Mouse (Mus musculus) megakaryocyte, embryonic 14.5 days (primary cell): ENCODE measurements around the gene Rplp2. TPM values are rescaled to one million over a fixed set of nuclear protein-coding genes. Genes with fewer than 3 reads are reported as not detected.
"Not testable (repeated sequence)": the region's sequence is repeated elsewhere in the genome, so short reads cannot be mapped to it uniquely, and the experiment has no call there.

Experiments
- H3K27me3 ChIP-seq: replicated peaks from 2 replicates; pipeline ENCODE3; 2012; ENCODE audit warnings: inconsistent platforms
- H3K36me3 ChIP-seq: replicated peaks from 2 replicates; pipeline ENCODE3; 2012; ENCODE audit warnings: low read length, inconsistent platforms, mixed read lengths
- H3K4me1 ChIP-seq: 2 replicates; pipeline ENCODE4 v1.6.1; 2012; ENCODE audit warnings: inconsistent platforms
- H3K4me3 ChIP-seq: replicated peaks from 2 replicates; pipeline ENCODE3; 2012; ENCODE audit warnings: moderate library complexity, mild to moderate bottlenecking, inconsistent platforms
- H3K9me3 ChIP-seq: 2 replicates; pipeline ENCODE4 v1.6.1; 2012; ENCODE audit warnings: inconsistent platforms
- FLI1 ChIP-seq: IDR thresholded peaks from 2 replicates; pipeline ENCODE4 v1.6.1; 2012; ENCODE audit warnings: low read length, inconsistent platforms, mixed read lengths
- GATA1 ChIP-seq: IDR thresholded peaks from 3 replicates; pipeline ENCODE4 v1.6.1; 2012; ENCODE audit warnings: mixed read lengths, low read length, inconsistent platforms, borderline replicate concordance
- polyA plus RNA-seq: library from polyadenylated mRNA; stranded (reverse); fragments of >175 nt; gene quantifications from 2 replicates; pipeline ENCODE4 v1.2.3, GENCODE M21; 2012; ENCODE audit warnings: low replicate concordance; ENCODE audit not compliant: insufficient read depth

The Rplp2 gene
- polyA plus RNA-seq, 1 experiment = 9,533 TPM

DNA sequence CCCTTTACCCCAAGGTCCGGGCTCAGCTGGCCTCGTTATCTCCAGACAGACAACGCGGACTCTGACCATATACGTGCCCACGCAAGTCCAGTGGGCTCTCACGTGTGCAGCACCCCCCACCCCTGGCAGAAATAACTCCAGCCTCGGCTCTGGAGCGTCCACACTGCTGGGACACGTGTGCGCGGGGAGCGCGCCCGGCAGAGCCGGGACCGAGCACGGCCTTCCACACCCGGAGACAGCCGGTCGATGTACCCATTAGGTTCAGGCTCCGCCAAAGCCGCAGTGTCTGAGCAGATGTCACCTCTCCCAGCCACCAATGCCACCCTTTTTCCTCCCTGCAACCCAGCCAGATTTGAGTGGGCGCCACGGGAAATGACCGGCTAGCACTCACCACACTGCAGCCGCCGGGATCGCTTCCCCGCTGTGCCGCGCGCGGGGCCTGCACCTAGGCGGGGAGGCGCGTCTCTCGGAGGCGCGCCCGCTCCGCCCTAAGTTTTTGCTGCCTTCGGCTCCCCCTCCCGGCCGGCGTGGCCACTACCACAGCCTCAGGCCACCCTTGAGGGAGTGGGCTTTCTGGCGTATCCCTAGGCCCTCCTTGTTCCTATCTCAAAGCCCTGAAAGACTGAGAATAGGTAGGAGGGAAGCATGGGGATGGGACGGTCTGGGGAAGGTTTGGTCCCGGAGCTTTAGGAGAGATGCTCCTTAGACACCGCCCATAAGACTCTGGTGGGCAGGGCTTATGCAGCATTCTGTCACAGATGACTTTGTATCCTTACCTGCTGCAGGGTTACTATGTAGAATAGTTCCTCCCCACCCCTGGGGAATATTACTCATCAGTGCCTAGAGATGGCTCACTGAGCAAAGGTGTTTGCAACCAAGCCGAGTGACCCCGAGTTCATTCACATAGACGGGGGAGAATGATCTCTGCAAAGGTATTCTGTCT is 9.7 kb upstream of the Rplp2 start, which contains the start of gene Slc25a22:
TSS of gene Slc25a22 (minus strand) at position 715 of the 943 bp plus-strand sequence.
- TF ChIP-seq GATA1 = no peak
- TF ChIP-seq FLI1 = no peak
- peaks cover 69% of the 10 kb centered on the region for H3K36me3 ChIP-seq
- H3K4me1 ChIP-seq = peaks cover 90% of the 10 kb centered on the region
- no peaks in the 10 kb centered on the region for H3K27me3 ChIP-seq
- H3K9me3 ChIP-seq = no peaks in the 10 kb centered on the region
- H3K4me3 ChIP-seq = peak within 1 kb of the TSS; percentile 97

DNA sequence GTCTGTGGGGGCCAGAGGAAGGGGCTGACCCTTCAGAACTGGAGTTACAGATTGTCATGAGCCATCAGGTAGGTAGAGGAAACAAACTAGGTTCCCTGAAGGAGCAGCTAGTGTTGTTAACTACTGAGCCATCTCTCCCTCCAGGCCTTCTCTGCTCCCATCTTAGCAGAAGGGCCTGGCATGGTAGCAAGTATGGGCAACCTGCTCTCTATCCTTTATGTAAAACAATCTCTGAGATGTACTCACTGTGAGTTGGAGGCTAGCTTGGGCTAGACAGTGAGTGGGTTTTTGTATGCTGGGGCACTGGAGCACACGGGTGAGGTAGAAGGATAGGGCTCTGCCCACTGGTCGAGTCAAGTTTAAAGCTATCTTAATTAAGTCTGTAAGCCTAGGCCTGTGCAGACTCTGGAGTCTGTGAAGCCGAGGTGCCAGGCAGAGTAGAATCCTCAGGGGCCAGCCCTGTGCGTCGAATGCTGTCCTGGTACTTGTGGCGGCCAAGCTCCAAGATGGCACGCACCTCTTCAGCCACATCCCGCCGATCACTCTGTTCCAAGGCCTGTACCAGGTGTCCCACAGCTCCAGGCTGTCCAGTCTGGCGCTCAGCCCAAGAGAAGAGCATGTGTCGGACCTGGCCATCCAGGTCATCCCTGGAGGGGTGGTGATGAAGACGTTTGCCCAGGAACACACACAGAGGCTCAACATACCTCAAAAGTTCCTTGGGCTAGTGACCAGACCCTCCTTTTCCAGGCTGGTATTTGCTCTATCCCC is 8.8 kb upstream of the Rplp2 start:
- peaks cover 64% of the 10 kb centered on the region for H3K36me3 ChIP-seq
- no peak overlapping the region for H3K4me3 ChIP-seq
- TF ChIP-seq GATA1 = no peak
- no peaks in the 10 kb centered on the region for H3K9me3 ChIP-seq
- H3K4me1 ChIP-seq = peaks cover 90% of the 10 kb centered on the region
- H3K27me3 ChIP-seq = no peaks in the 10 kb centered on the region

DNA sequence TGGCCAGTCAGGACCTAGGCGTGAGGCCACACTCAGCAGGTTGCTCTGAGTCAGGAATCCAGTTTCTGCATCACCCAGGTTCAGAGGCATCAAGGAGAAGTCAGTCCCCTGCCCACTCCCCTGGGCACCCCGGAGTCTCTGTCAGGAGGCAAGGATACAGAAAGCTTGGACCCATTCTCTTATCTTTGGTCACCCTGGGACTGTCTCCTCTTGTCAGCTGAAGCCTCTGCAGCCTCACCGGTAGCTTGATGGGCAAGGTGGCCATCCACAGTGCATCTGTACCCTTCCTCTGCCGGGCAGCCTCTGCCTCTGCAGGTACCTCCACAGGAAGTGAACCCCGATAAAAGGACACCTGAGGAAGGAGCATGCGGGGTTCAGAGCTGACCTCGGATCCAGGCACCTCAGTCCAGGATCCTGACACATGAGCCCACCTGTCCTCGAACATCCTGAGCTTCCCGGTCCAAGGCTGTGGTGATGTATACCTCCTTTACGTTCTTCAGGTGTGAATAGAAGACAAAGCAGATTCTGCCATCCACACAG is 8.0 kb upstream of the Rplp2 start:
- Histone ChIP-seq H3K4me3 (no peak overlapping the region), H3K27me3 (no peaks in the 10 kb centered on the region), H3K4me1 (peaks cover 86% of the 10 kb centered on the region), H3K36me3 (peaks cover 56% of the 10 kb centered on the region), H3K9me3 (no peaks in the 10 kb centered on the region)
- TF ChIP-seq FLI1 (no peak), GATA1 (no peak)

DNA sequence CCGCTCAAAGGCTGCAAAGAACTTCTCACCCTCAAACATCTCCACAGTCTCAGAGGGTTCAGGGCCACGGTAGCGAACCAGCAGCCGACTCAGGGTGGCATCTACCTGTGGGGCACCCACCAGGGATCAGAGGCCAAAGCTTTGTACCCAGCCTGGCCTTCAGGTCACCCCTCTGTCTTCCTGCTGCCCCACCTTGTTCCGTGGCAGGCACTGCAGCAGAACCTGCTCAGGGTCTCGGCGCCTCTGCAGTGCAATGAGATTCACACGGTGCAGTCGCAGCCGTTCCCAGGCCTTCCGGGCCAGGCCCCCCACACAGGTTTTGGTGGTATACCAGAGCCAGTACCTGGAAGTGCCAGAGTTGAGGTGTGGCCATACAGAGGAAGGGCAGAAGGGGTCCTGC is 7.4 kb upstream of the Rplp2 start:
- H3K4me1 ChIP-seq = peaks cover 86% of the 10 kb centered on the region
- H3K27me3 ChIP-seq = no peaks in the 10 kb centered on the region
- TF ChIP-seq FLI1 (no peak), GATA1 (no peak)
- H3K9me3 ChIP-seq = no peaks in the 10 kb centered on the region
- H3K36me3 ChIP-seq = peaks cover 53% of the 10 kb centered on the region
- H3K4me3 ChIP-seq = no peak overlapping the region

DNA sequence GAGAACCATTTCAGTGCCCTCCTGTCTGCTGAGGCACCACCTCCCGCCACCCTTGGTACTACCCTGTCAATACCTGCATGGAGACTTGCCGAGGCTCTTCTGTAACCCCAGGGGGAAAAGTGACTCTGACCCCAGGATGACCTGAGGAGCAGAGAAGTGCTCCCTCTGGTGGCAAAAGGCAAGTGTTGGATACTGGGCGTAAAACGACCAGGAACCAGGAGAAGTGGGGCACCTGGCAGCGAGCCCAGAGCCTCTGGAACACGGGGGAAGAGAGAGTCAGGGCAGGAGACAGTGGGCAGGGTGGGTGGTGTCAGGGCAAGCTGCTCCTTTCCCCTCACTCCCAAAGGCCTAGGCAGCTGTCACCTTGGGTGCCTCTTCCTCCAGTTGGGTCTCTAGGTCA is 6.6 kb upstream of the Rplp2 start:
- no peak for TF ChIP-seq FLI1
- no peak for TF ChIP-seq GATA1
- Histone ChIP-seq H3K4me3 (peak overlapping the region; percentile 95), H3K9me3 (no peaks in the 10 kb centered on the region), H3K4me1 (peaks cover 81% of the 10 kb centered on the region), H3K36me3 (peaks cover 53% of the 10 kb centered on the region), H3K27me3 (no peaks in the 10 kb centered on the region)

DNA sequence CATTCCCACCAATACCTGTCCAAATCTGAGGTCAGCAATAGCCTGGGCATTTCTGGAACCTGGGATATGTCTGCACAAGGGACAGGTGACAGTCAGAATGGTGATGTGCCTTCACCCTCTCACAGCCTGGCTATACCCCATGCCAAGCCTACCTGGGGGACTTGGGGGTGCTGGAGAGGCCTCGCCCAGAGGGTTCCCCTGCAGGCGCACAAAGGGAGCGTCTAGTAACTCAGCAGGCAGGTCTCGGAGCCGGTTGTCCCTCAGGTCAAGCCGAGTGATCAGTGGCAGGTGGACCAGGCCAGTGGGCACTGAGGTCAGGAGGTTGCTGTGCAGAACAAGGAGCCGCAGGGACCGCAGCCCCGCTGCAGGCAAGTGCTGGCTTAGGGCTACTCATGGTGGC is 5.7 kb upstream of the Rplp2 start:
- H3K4me1 ChIP-seq = peaks cover 77% of the 10 kb centered on the region
- no peaks in the 10 kb centered on the region for H3K27me3 ChIP-seq
- H3K4me3 ChIP-seq = peak overlapping the region; percentile 95
- peaks cover 53% of the 10 kb centered on the region for H3K36me3 ChIP-seq
- no peaks in the 10 kb centered on the region for H3K9me3 ChIP-seq
- TF ChIP-seq FLI1 (no peak), GATA1 (no peak)

DNA sequence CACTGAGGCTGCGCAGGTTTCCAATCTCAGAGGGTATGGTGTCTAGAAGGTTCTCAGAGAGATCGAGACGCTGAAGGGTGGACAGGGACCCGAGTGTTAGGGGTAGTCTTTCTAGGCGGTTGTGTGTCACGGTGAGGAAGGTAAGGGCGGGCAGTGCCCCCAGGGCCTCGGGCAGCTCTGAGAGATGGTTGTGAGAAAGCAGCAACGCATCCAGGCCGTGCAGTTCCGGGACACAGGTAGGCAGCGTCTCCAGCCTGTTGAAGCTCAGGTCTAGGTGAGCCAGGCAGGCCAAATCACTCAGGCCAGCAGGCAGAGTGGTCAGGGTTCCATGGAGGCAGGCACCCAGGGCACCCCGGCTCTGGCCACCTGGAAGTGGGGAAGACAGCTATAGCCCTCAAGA is 5.0 kb upstream of the Rplp2 start:
- Histone ChIP-seq H3K36me3 (peaks cover 53% of the 10 kb centered on the region), H3K9me3 (no peaks in the 10 kb centered on the region), H3K4me3 (peak overlapping the region; percentile 95), H3K27me3 (no peaks in the 10 kb centered on the region), H3K4me1 (peaks cover 74% of the 10 kb centered on the region)
- TF ChIP-seq GATA1 = no peak

DNA sequence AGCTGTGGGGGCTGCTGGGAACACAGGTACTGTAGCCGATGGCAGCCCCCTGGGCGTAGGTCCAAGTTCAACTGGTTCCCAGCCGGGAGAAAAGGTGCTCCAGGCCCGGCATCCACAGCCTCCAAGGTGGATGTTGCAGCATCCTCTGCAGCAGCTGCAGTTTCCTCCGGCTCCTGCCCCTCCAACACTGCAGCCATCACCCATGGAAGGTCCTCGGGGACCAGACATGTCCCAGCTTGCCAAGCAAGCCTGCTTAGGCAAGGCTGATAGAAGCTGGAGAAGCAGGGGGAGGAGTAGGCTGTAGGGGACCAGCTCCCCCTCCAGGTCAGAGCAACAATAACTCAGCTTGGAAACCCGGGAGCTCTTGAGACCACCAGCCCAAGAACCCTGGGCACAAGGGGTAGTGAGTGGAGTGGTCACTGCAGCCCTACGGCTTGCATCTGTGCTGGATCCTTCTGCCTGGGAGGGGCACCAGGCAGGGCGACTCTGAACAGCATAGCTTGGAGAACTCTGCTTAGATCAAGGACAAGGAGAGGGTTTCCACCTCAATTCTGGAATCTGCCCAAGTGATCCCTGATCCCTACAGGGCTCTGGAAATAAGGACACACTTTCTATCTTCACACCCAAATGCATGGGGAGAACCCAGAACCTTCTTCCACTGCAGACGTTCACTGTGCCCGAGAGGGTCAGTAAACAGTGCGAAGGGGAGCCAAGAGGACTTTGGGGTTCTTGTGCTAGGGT is 3.9 kb upstream of the Rplp2 start:
- Histone ChIP-seq H3K4me3 (peak overlapping the region; percentile 95), H3K27me3 (no peaks in the 10 kb centered on the region), H3K9me3 (no peaks in the 10 kb centered on the region), H3K36me3 (peaks cover 46% of the 10 kb centered on the region), H3K4me1 (peaks cover 66% of the 10 kb centered on the region)
- TF ChIP-seq GATA1 = no peak
- no peak for TF ChIP-seq FLI1

DNA sequence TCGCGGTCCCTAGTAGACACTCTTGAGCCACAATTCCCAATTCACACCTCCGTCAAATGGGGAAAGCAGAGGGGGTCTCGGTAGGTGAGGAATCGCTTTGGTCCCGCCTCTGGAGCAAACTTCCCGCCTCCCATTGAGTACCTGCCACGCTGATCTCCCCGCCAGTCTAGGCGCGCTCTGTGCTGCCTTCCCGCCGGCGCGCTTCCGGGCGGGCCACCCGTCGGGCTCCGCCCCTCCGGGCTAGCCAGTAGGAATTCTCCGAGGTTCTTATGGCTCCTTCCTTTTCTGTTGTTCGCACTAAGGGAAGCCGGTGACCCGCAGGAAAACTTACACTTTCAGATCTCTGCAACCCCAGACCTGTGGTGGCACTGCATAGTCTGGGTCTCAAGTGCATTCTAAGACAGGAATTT is 3.3 kb upstream of the Rplp2 start, which contains the start of gene Pidd1:
TSS of gene Pidd1 (minus strand) at position 198 of the 410 bp plus-strand sequence.
- TF ChIP-seq GATA1 (no peak), FLI1 (no peak; the same call in 1 of the 2 replicates)
- Histone ChIP-seq H3K27me3 (no peaks in the 10 kb centered on the region), H3K9me3 (no peaks in the 10 kb centered on the region), H3K4me1 (peaks cover 68% of the 10 kb centered on the region), H3K4me3 (peak within 1 kb of the TSS; percentile 95), H3K36me3 (peaks cover 46% of the 10 kb centered on the region)

DNA sequence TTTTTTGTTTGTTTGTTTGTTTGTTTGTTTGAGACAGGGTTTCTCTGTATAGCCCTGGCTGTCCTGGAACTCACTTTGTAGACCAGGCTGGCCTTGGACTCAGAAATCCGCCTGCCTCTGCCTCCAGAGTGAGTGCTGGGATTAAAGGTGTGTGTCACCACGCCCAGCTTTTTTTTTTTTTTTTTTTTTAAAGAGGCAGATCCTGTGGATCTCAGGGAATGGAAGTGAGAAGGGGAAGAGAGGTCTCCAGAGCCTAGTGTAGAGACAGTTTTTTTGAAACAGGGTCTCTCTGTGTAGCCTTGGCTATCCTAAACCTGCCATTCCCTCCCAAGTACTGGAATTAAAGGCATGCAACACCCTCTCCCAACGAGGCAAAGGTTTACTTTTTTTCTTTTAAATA is 796 bp upstream of the Rplp2 start:
- peaks cover 68% of the 10 kb centered on the region for H3K4me1 ChIP-seq
- H3K36me3 ChIP-seq = peaks cover 42% of the 10 kb centered on the region
- H3K27me3 ChIP-seq, H3K9me3 ChIP-seq: not testable (repeated sequence)
- H3K4me3 ChIP-seq = peak overlapping the region; percentile 99
